Mouse (Mus musculus) megakaryocyte, embryonic 14.5 days (primary cell): ENCODE data around the gene Tppp3.

ENCODE experiments used
- FLI1 ChIP-seq: IDR thresholded peaks from 2 replicates; pipeline ENCODE4 v1.6.1; 2012; ENCODE audit warnings: low read length, inconsistent platforms, mixed read lengths
- GATA1 ChIP-seq: IDR thresholded peaks from 3 replicates; pipeline ENCODE4 v1.6.1; 2012; ENCODE audit warnings: mixed read lengths, low read length, inconsistent platforms, borderline replicate concordance

- TF ChIP-seq GATA1 (no peak), FLI1 (no peak)
Observed at GRCm38 (mm10) chr8:105519591-105519990, 48.3 kb upstream of the Tppp3 start.
